Mouse (Mus musculus): ENCODE data around the gene Pfkm. TPM values are rescaled to one million over a fixed set of nuclear protein-coding genes. Genes with fewer than 3 reads are reported as not detected.
A peak's percentile ranks its signal among the peaks of the same experiment; 100 is the strongest.

Pfkm gene
- total and polyA plus RNA-seq, 3 experiments: 521 to 921 (median 800) TPM

GRCm38 (mm10) chr15:98142515-98142914 lies 50.1 kb downstream of the Pfkm start:
- Histone ChIP-seq H3K36me3 (ENCODE audit: control insufficient read depth, insufficient read depth, low read length) (peaks cover 20% of the 10 kb centered on the region), H3K27me3 (ENCODE audit: control insufficient read depth, insufficient read depth, low read length) (no peaks in the 10 kb centered on the region), H3K4me1 (ENCODE audit: control insufficient read depth, insufficient read depth, low read length) (peaks cover 1% of the 10 kb centered on the region; the same call in 1 of the 2 replicates), H3K27ac (no peak overlapping the region), H3K79me2 (replicated peaks; ENCODE audit: control insufficient read depth, insufficient read depth, low read length) (peaks cover 2% of the 10 kb centered on the region; the same call in 1 of the 2 replicates), H3K9ac (ENCODE audit: low read depth, low read length) (no peak overlapping the region), H3K4me3 (no peak overlapping the region)
- no peak for TF ChIP-seq CTCF (IDR thresholded peaks at IDR 0.05)
- intact Hi-C loops (cut with DNase I): no loop called here
- WGBS: 74% methylated on average over 10 of the region's 10 CpGs
- DNase-seq: no peak

- Histone ChIP-seq H3K36me3 (ENCODE audit: control insufficient read depth, insufficient read depth, low read length) (peaks cover 10% of the 10 kb centered on the region), H3K27ac (peak overlapping the region; percentile 72), H3K79me2 (replicated peaks; ENCODE audit: control insufficient read depth, insufficient read depth, low read length) (peaks cover 2% of the 10 kb centered on the region; the same call in 1 of the 2 replicates), H3K9ac (ENCODE audit: low read depth, low read length) (peak overlapping the region; percentile 97), H3K27me3 (ENCODE audit: control insufficient read depth, insufficient read depth, low read length) (no peaks in the 10 kb centered on the region), H3K4me1 (ENCODE audit: control insufficient read depth, insufficient read depth, low read length) (peaks cover 3% of the 10 kb centered on the region), H3K4me3 (peak overlapping the region; percentile 60)
- intact Hi-C loops (cut with DNase I): loop anchor here (2.0 kb wide), 1 partner anchor 52 kb away; the partner anchor contains the start of genes Pfkm and Senp1
- TF ChIP-seq POLR2A (IDR thresholded peaks at IDR 0.05; ENCODE audit: insufficient read depth, low read depth, low read length) (no peak), EP300 (IDR thresholded peaks at IDR 0.05; ENCODE audit: insufficient read depth, low read depth, low read length) (no peak), CTCF (IDR thresholded peaks at IDR 0.05) (no peak)
- DNase-seq: no peak
- WGBS: 1% methylated on average over 36 of the region's 36 CpGs
Observed at GRCm38 (mm10) chr15:98144861-98145507, 52.6 kb downstream of the Pfkm start.

- no peak for TF ChIP-seq CTCF (IDR thresholded peaks at IDR 0.05)
- TF ChIP-seq POLR2A (IDR thresholded peaks at IDR 0.05; ENCODE audit: insufficient read depth, low read depth, low read length): peak; percentile 82
- TF ChIP-seq EP300 (IDR thresholded peaks at IDR 0.05; ENCODE audit: insufficient read depth, low read depth, low read length): 0 out of 2 replicates have a peak, but pooled peaks have one; percentile 27
- 1% methylated on average over 38 of the region's 38 CpGs for WGBS
- Histone ChIP-seq H3K4me3 (peak overlapping the region; percentile 60), H3K79me2 (replicated peaks; ENCODE audit: control insufficient read depth, insufficient read depth, low read length) (peaks cover 2% of the 10 kb centered on the region; the same call in 1 of the 2 replicates), H3K36me3 (ENCODE audit: control insufficient read depth, insufficient read depth, low read length) (peaks cover 8% of the 10 kb centered on the region), H3K27ac (peak overlapping the region; percentile 72), H3K27me3 (ENCODE audit: control insufficient read depth, insufficient read depth, low read length) (no peaks in the 10 kb centered on the region), H3K4me1 (ENCODE audit: control insufficient read depth, insufficient read depth, low read length) (peaks cover 3% of the 10 kb centered on the region), H3K9ac (ENCODE audit: low read depth, low read length) (peak overlapping the region; percentile 97)
- intact Hi-C loops (cut with DNase I): loop anchor here (2.0 kb wide), 1 partner anchor 53 kb away; the partner anchor contains the start of genes Pfkm and Senp1
- DNase-seq: peak; percentile 92 to 95
Observed at GRCm38 (mm10) chr15:98145559-98146181, 53.3 kb downstream of the Pfkm start.

- DNase-seq: no peak
- no peak for TF ChIP-seq CTCF (IDR thresholded peaks at IDR 0.05)
- TF ChIP-seq POLR2A (IDR thresholded peaks at IDR 0.05; ENCODE audit: insufficient read depth, low read depth, low read length): no peak
- Histone ChIP-seq H3K4me3 (no peak overlapping the region), H3K4me1 (ENCODE audit: control insufficient read depth, insufficient read depth, low read length) (peaks cover 3% of the 10 kb centered on the region), H3K79me2 (replicated peaks; ENCODE audit: control insufficient read depth, insufficient read depth, low read length) (no peaks in the 10 kb centered on the region; the same call in 1 of the 2 replicates), H3K27me3 (ENCODE audit: control insufficient read depth, insufficient read depth, low read length) (no peaks in the 10 kb centered on the region), H3K36me3 (ENCODE audit: control insufficient read depth, insufficient read depth, low read length) (peaks cover 3% of the 10 kb centered on the region; the same call in 1 of the 2 replicates), H3K9ac (ENCODE audit: low read depth, low read length) (no peak overlapping the region; the same call in 1 of the 2 replicates), H3K27ac (peak overlapping the region; percentile 82)
- 40% methylated on average over 3 of the region's 3 CpGs for WGBS
- intact Hi-C loops (cut with DNase I): no loop called here
Observed at GRCm38 (mm10) chr15:98148356-98148755, 56.0 kb downstream of the Pfkm start.

GRCm38 (mm10) chr15:98149166-98149602 lies 56.8 kb downstream of the Pfkm start:
- Histone ChIP-seq H3K27ac (peak overlapping the region; percentile 82), H3K4me3 (no peak overlapping the region), H3K79me2 (replicated peaks; ENCODE audit: control insufficient read depth, insufficient read depth, low read length) (no peaks in the 10 kb centered on the region; the same call in 1 of the 2 replicates), H3K4me1 (ENCODE audit: control insufficient read depth, insufficient read depth, low read length) (peaks cover 3% of the 10 kb centered on the region), H3K9ac (ENCODE audit: low read depth, low read length) (no peak overlapping the region), H3K36me3 (ENCODE audit: control insufficient read depth, insufficient read depth, low read length) (peaks cover 3% of the 10 kb centered on the region; the same call in 1 of the 2 replicates), H3K27me3 (ENCODE audit: control insufficient read depth, insufficient read depth, low read length) (no peaks in the 10 kb centered on the region)
- WGBS: 30% methylated on average over 10 of the region's 10 CpGs
- TF ChIP-seq POLR2A (IDR thresholded peaks at IDR 0.05; ENCODE audit: insufficient read depth, low read depth, low read length): peak; percentile 27; the same call in 1 of the 2 replicates
- TF ChIP-seq CTCF (IDR thresholded peaks at IDR 0.05): no peak
- peak; percentile 77; the same call in 1 of the 2 replicates for TF ChIP-seq EP300 (IDR thresholded peaks at IDR 0.05; ENCODE audit: insufficient read depth, low read depth, low read length)
- peak; percentile 43 to 68 for DNase-seq
- intact Hi-C loops (cut with DNase I): no loop called here

- Histone ChIP-seq H3K36me3 (ENCODE audit: control insufficient read depth, insufficient read depth, low read length) (no peaks in the 10 kb centered on the region), H3K4me3 (no peak overlapping the region), H3K27ac (no peak overlapping the region), H3K27me3 (ENCODE audit: control insufficient read depth, insufficient read depth, low read length) (no peaks in the 10 kb centered on the region), H3K79me2 (replicated peaks; ENCODE audit: control insufficient read depth, insufficient read depth, low read length) (no peaks in the 10 kb centered on the region), H3K9ac (ENCODE audit: low read depth, low read length) (no peak overlapping the region), H3K4me1 (ENCODE audit: control insufficient read depth, insufficient read depth, low read length) (peaks cover 2% of the 10 kb centered on the region)
- no peak for DNase-seq
- 82% methylated on average over 7 of the region's 7 CpGs for WGBS
- intact Hi-C loops (cut with DNase I): loop anchor here (5.0 kb wide), 1 partner anchor 46 kb away; no protein-coding TSS in a partner anchor
- TF ChIP-seq POLR2A (IDR thresholded peaks at IDR 0.05; ENCODE audit: insufficient read depth, low read depth, low read length): no peak
- no peak for TF ChIP-seq EP300 (IDR thresholded peaks at IDR 0.05; ENCODE audit: insufficient read depth, low read depth, low read length)
- TF ChIP-seq CTCF (IDR thresholded peaks at IDR 0.05): no peak
Observed at GRCm38 (mm10) chr15:98152916-98153315, 60.5 kb downstream of the Pfkm start.

Data from heart, adult 2 months (tissue).